In genomic region chr6:145714131-145714530, GRCm38 (mm10) we compare ENCODE assay signal across 20 mouse cellular contexts. TPM values are rescaled to one million over a fixed set of nuclear protein-coding genes. Genes with fewer than 3 reads are reported as not detected.
DNase-seq lines count a peak whose midpoint lies in the region; ATAC-seq lines count a peak whose summit lies in the region.
"Had no signal": no experiment of that assay in that cellular context is flagged by ENCODE, and none has a peak within 500 bp of the region (broad histone marks: within the 10 kb centered on the region; RNA-seq: fewer than 3 reads in every experiment).

No protein-coding gene starts in this region.

- 0 out of 2 replicates have a peak, but pooled peaks have one; percentile 12 for ATAC-seq in hindbrain, embryonic 11.5 days (ENCODE audit: low FRiP score)
- ATAC-seq in hindbrain, embryonic 14.5 days (ENCODE audit: low FRiP score), result no peak
- ATAC-seq in cerebellum, adult (ENCODE audit: insufficient number of reproducible peaks, low FRiP score, low TSS enrichment), result no peak
- ATAC-seq: forebrain, embryonic 13.5 days; forebrain, embryonic 15.5 days; forebrain, postnatal 0 days had no signal

- no peaks in the 10 kb centered on the region for H3K9me3 ChIP-seq in hindbrain, embryonic 11.5 days (ENCODE audit: control insufficient read depth, low read length)
- no peaks in the 10 kb centered on the region for H3K9me3 ChIP-seq in hindbrain, embryonic 14.5 days (ENCODE audit: control insufficient read depth, low read length)
- H3K9me3 ChIP-seq: embryonic facial prominence, embryonic 10.5 days; embryonic facial prominence, embryonic 12.5 days; forebrain, embryonic 13.5 days; forebrain, embryonic 15.5 days had no signal

- H3K4me1 ChIP-seq in hindbrain, embryonic 11.5 days (replicated peaks; ENCODE audit: control insufficient read depth, insufficient read depth, low read length), result peaks cover 4% of the 10 kb centered on the region
- peaks cover 7% of the 10 kb centered on the region; the same call in 1 of the 2 replicates for H3K4me1 ChIP-seq in hindbrain, embryonic 14.5 days (replicated peaks; ENCODE audit: control insufficient read depth, insufficient read depth, low read length)
- H3K4me1 ChIP-seq: forebrain, embryonic 13.5 days; forebrain, embryonic 15.5 days had no signal

- no peaks in the 10 kb centered on the region for H3K36me3 ChIP-seq in hindbrain, embryonic 11.5 days (ENCODE audit: control insufficient read depth, insufficient read depth, low read length)
- no peaks in the 10 kb centered on the region for H3K36me3 ChIP-seq in hindbrain, embryonic 14.5 days (replicated peaks; ENCODE audit: control insufficient read depth, insufficient read depth)
- H3K36me3 ChIP-seq: embryonic facial prominence, embryonic 10.5 days; embryonic facial prominence, embryonic 12.5 days; forebrain, embryonic 15.5 days had no signal

- H3K27me3 ChIP-seq in hindbrain, embryonic 11.5 days (ENCODE audit: control insufficient read depth, insufficient read depth, low read length), result no peaks in the 10 kb centered on the region
- H3K27me3 ChIP-seq in hindbrain, embryonic 14.5 days (ENCODE audit: control insufficient read depth, insufficient read depth, low read length), result no peaks in the 10 kb centered on the region
- H3K27me3 ChIP-seq: embryonic facial prominence, embryonic 12.5 days; forebrain, embryonic 13.5 days; forebrain, embryonic 15.5 days had no signal

- H3K4me2 ChIP-seq in hindbrain, embryonic 11.5 days (replicated peaks; ENCODE audit: low read depth, low read length), result no peak overlapping the region
- no peak overlapping the region for H3K4me2 ChIP-seq in hindbrain, embryonic 14.5 days (replicated peaks)
- H3K4me2 ChIP-seq: embryonic facial prominence, embryonic 12.5 days; forebrain, embryonic 13.5 days; forebrain, embryonic 15.5 days had no signal

- no peak overlapping the region for H3K4me3 ChIP-seq in hindbrain, embryonic 11.5 days (ENCODE audit: low read depth, low read length)
- H3K4me3 ChIP-seq in hindbrain, embryonic 14.5 days (replicated peaks; ENCODE audit: low read length), result no peak overlapping the region
- H3K4me3 ChIP-seq: embryonic facial prominence, embryonic 10.5 days; embryonic facial prominence, embryonic 12.5 days; forebrain, embryonic 13.5 days; forebrain, embryonic 15.5 days had no signal

- peak overlapping the region; percentile 33; the same call in 1 of the 2 replicates for H3K27ac ChIP-seq in hindbrain, embryonic 11.5 days (ENCODE audit: low read depth, low read length)
- no peak overlapping the region for H3K27ac ChIP-seq in hindbrain, embryonic 14.5 days
- H3K27ac ChIP-seq: embryonic facial prominence, embryonic 12.5 days; forebrain, embryonic 13.5 days; forebrain, embryonic 15.5 days had no signal

- DNase-seq in adrenal gland, adult (ENCODE audit: inconsistent age in 2 of 2, low spot score in 1 of 2), result peak; percentile 42 to 71
- no peak for DNase-seq in adrenal gland, postnatal 25 days
- peak; percentile 20 to 35 for DNase-seq in adrenal gland, postnatal 36 days
- DNase-seq in adrenal gland, adult 18-20 months (ENCODE audit: low spot score in 2 of 2), result no peak
- DNase-seq in hindbrain, embryonic 11.5 days (ENCODE audit: low spot score), result no peak
- no peak for DNase-seq in hindbrain, embryonic 14.5 days (ENCODE audit: low spot score)
- peak; percentile 66 for DNase-seq in 416B (ENCODE audit: low read depth)
- DNase-seq: adrenal gland, adult 8-10 months; cerebellum, adult 11-12 months; cerebellum, adult 2 months; cerebellum, adult 9-10 months; cerebellum, postnatal 10 days; cerebellum, postnatal 25 days; forebrain, postnatal 0 days had no signal

- no peak overlapping the region for H3K9ac ChIP-seq in hindbrain, embryonic 11.5 days (ENCODE audit: low read depth, low read length)
- no peak overlapping the region for H3K9ac ChIP-seq in hindbrain, embryonic 14.5 days
- H3K9ac ChIP-seq: embryonic facial prominence, embryonic 12.5 days; forebrain, embryonic 13.5 days; forebrain, embryonic 15.5 days; forebrain, postnatal 0 days had no signal

- 52% methylated on average over 1 of the region's 1 CpGs for WGBS in hindbrain, embryonic 11.5 days
- 24% methylated on average over 1 of the region's 1 CpGs for WGBS in hindbrain, embryonic 14.5 days

RNA-seq across cellular contexts. Expression of gene Rassf8, which starts 32.4 kb away (rescaled TPM):
- total RNA-seq in adrenal gland, postnatal 25 days (2021), result 105 and 107 TPM in 2 replicates
- 100 to 1,000 TPM in 1 of 2 experiments, 10 to 100 TPM in 1; 79.1 to 106 TPM for total RNA-seq in adrenal gland, postnatal 36 days (2021)
- total RNA-seq in adrenal gland, adult 18-20 months (2021), result 10 to 100 TPM; 52.2 to 80.0 TPM
- polyA plus RNA-seq in hindbrain, embryonic 11.5 days (2014; fragmentation: Nextera tagmentation; extraction: Ambion mirVana), result 4.2 and 7.0 TPM in 2 replicates
- 5.0 and 5.6 TPM in 2 replicates for polyA plus RNA-seq in hindbrain, embryonic 14.5 days (2014; fragmentation: Nextera tagmentation; extraction: Ambion mirVana)
- total RNA-seq: MEL had no signal

Comparison
In these comparisons a context has a peak if more than half of its experiments do, and no peak if none do; other contexts are left out.
1. DNase-seq: peak in adrenal gland, adult (2 of 2), adrenal gland, postnatal 36 days (2 of 2) and 416B (single experiment); none in adrenal gland, postnatal 25 days (single experiment), adrenal gland, adult 18-20 months (0 of 2), hindbrain, embryonic 11.5 days (single experiment) and hindbrain, embryonic 14.5 days (single experiment).